Mouse (Mus musculus): ENCODE results near the gene Nanos2. TPM values are rescaled to one million over a fixed set of nuclear protein-coding genes. Genes with fewer than 3 reads are reported as not detected.

The Nanos2 gene
- polyA plus RNA-seq, 1 experiment from 2014 or later: not detected

DNA sequence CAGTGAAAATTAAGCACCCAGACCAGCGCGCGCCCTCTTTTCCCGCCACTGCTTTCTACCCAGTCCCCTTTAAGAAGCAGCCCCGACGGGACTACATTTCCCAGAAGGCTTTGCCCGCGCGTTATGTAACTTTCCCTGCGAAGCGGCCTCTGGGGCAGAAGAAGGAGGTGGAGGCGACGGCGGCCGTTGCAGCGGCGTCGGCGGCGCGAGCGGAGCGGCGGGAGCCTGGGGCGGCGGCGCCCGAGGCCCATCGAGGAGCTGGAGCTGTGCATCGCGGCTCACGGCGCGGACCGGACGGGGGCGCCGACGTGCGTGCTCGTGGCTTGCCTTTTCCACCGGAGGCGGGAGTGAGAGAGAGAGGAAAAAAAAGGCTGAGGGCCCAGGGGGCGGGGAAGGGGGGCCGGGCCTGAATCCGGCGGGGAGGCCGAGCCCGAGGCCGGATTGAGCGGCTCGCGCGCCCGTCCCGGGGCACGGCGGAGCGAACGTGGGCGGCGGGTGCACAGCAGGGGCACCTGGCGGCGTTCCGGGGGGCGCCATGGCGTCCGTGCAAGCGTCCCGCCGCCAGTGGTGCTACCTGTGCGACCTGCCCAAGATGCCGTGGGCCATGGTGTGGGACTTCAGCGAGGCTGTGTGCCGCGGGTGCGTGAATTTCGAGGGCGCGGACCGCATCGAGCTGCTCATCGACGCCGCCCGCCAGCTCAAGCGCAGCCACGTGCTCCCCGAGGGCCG is 16.9 kb downstream of the Nanos2 start, which contains the start of gene Irf2bp1:
Irf2bp1 (plus strand) TSS at position 143 of the 729 bp plus-strand sequence.
- H3K4me1 ChIP-seq (replicated peaks): peaks cover 44% of the 10 kb centered on the region
- H3K36me3 ChIP-seq: peaks cover 39% of the 10 kb centered on the region
- no peaks in the 10 kb centered on the region for H3K9me3 ChIP-seq
- WGBS: under 1% methylated on average over 89 of the region's 90 CpGs
- peak within 1 kb of the TSS; percentile 89 for H3K9ac ChIP-seq (replicated peaks)
- no peak for ATAC-seq (ENCODE audit: insufficient number of reproducible peaks, insufficient read depth, low FRiP score, low TSS enrichment, low read depth)
- no peaks in the 10 kb centered on the region for H3K27me3 ChIP-seq
- peak within 1 kb of the TSS; percentile 100 for H3K4me2 ChIP-seq
- peak within 1 kb of the TSS; percentile 96 for H3K4me3 ChIP-seq (replicated peaks)
- peak within 1 kb of the TSS; percentile 96 for H3K27ac ChIP-seq

- Histone ChIP-seq H3K4me3 (replicated peaks) (peak overlapping the region; percentile 96), H3K9me3 (no peaks in the 10 kb centered on the region), H3K4me1 (replicated peaks) (peaks cover 44% of the 10 kb centered on the region), H3K27ac (peak overlapping the region; percentile 96), H3K4me2 (peak overlapping the region; percentile 100), H3K27me3 (no peaks in the 10 kb centered on the region), H3K9ac (replicated peaks) (peak overlapping the region; percentile 89), H3K36me3 (peaks cover 40% of the 10 kb centered on the region)
- 7% methylated on average over 34 of the region's 34 CpGs for WGBS
- no peak for ATAC-seq (ENCODE audit: insufficient number of reproducible peaks, insufficient read depth, low FRiP score, low TSS enrichment, low read depth)
Measured at GRCm38 (mm10) chr7:19004631-19005079, 17.5 kb downstream of the Nanos2 start.

DNA sequence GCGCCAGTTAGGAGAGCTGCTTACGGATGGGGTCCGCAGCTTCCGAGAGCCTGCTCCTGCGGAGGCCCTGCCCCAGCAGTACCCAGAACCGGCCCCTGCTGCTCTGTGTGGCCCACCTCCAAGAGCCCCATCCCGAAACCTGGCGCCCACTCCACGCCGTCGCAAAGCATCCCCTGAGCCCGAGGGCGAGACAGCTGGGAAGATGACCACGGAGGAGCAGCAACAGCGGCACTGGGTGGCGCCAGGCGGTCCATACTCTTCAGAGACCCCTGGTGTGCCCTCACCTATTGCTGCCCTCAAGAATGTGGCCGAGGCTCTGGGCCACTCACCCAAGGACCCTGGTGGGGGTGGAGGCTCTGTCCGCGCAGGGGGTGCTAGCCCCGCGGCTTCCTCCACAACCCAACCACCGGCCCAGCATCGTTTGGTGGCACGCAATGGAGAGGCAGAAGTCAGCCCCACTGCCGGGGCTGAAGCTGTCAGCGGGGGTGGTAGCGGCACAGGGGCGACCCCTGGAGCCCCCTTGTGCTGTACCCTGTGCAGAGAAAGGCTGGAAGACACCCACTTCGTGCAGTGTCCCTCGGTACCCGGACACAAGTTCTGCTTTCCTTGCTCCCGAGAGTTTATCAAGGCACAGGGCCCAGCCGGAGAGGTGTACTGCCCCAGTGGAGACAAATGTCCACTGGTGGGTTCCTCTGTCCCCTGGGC is 18.4 kb downstream of the Nanos2 start:
- Histone ChIP-seq H3K4me1 (replicated peaks) (peaks cover 44% of the 10 kb centered on the region), H3K4me2 (peak overlapping the region; percentile 100), H3K27me3 (no peaks in the 10 kb centered on the region), H3K9me3 (no peaks in the 10 kb centered on the region), H3K9ac (replicated peaks) (peak overlapping the region; percentile 89; the same call in 1 of the 2 replicates), H3K36me3 (peaks cover 40% of the 10 kb centered on the region), H3K27ac (0 out of 2 replicates have a peak overlapping the region, but pooled peaks have one; percentile 5), H3K4me3 (replicated peaks) (peak overlapping the region; percentile 96)
- no peak for ATAC-seq (ENCODE audit: insufficient number of reproducible peaks, insufficient read depth, low FRiP score, low TSS enrichment, low read depth)
- 82% methylated on average over 34 of the region's 34 CpGs for WGBS

- Histone ChIP-seq H3K4me3 (replicated peaks) (peak overlapping the region; percentile 96), H3K9ac (replicated peaks) (0 out of 2 replicates have a peak overlapping the region, but pooled peaks have one; percentile 31), H3K4me1 (replicated peaks) (peaks cover 41% of the 10 kb centered on the region), H3K27ac (no peak overlapping the region), H3K4me2 (peak overlapping the region; percentile 100), H3K27me3 (no peaks in the 10 kb centered on the region), H3K9me3 (no peaks in the 10 kb centered on the region), H3K36me3 (peaks cover 35% of the 10 kb centered on the region)
- 7% methylated on average over 12 of the region's 12 CpGs for WGBS
- no peak for ATAC-seq (ENCODE audit: insufficient number of reproducible peaks, insufficient read depth, low FRiP score, low TSS enrichment, low read depth)
Measured at GRCm38 (mm10) chr7:19006476-19006875, 19.3 kb downstream of the Nanos2 start.

- peaks cover 35% of the 10 kb centered on the region for H3K36me3 ChIP-seq
- H3K27me3 ChIP-seq: no peaks in the 10 kb centered on the region
- H3K4me3 ChIP-seq (replicated peaks): no peak overlapping the region
- no peaks in the 10 kb centered on the region for H3K9me3 ChIP-seq
- WGBS: 75% methylated on average over 13 of the region's 13 CpGs
- H3K4me2 ChIP-seq: peak overlapping the region; percentile 100
- H3K27ac ChIP-seq: peak overlapping the region; percentile 17; the same call in 1 of the 2 replicates
- ATAC-seq (ENCODE audit: insufficient number of reproducible peaks, insufficient read depth, low FRiP score, low TSS enrichment, low read depth): no peak
- H3K9ac ChIP-seq (replicated peaks): no peak overlapping the region
- peaks cover 46% of the 10 kb centered on the region for H3K4me1 ChIP-seq (replicated peaks)
Measured at GRCm38 (mm10) chr7:19007026-19007977, 20.1 kb downstream of the Nanos2 start.

- H3K4me1 ChIP-seq (replicated peaks): peaks cover 36% of the 10 kb centered on the region
- 81% methylated on average over 7 of the region's 7 CpGs for WGBS
- H3K9ac ChIP-seq (replicated peaks): no peak overlapping the region
- H3K27me3 ChIP-seq: peaks cover 5% of the 10 kb centered on the region; the same call in 1 of the 2 replicates
- ATAC-seq (ENCODE audit: insufficient number of reproducible peaks, insufficient read depth, low FRiP score, low TSS enrichment, low read depth): no peak
- no peak overlapping the region for H3K4me3 ChIP-seq (replicated peaks)
- H3K9me3 ChIP-seq: no peaks in the 10 kb centered on the region
- no peak overlapping the region for H3K27ac ChIP-seq
- H3K4me2 ChIP-seq: no peak overlapping the region
- H3K36me3 ChIP-seq: peaks cover 27% of the 10 kb centered on the region
Measured at GRCm38 (mm10) chr7:19010581-19010980, 23.4 kb downstream of the Nanos2 start.

DNA sequence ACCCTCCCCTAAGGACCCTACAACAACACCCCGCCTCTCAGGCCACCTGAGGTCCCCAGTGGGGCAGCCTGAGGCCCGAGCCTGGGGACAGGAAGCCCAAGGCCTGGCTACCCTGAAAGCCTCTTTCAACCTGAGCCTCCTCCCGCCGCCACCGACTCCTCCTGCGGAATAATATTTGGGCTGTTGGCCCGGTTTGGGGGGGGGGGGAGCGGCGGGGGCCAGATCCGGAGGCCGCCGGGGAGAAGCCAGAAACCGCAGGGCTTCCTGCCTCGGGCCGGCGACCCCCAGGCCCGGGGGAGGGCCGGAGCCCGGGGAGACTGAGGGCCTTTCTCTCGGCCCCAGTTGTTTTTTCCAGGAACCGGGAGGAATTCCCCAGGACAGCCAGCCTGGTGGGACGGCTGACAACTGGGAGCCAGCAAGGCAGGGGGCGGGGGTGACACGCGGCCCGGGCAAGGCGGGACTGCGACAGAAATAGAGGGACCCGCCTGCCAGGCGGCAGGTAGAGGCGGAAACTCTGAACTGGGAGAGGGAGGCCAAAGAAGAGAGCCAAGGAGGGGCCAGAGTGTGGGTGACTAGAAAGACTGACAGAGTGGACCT is 24.9 kb downstream of the Nanos2 start:
- 1% methylated on average over 25 of the region's 31 CpGs for WGBS
- peak overlapping the region; percentile 70 for H3K4me2 ChIP-seq
- peak overlapping the region; percentile 73 for H3K9ac ChIP-seq (replicated peaks)
- no peak for ATAC-seq (ENCODE audit: insufficient number of reproducible peaks, insufficient read depth, low FRiP score, low TSS enrichment, low read depth)
- no peaks in the 10 kb centered on the region for H3K9me3 ChIP-seq
- H3K27me3 ChIP-seq: peaks cover 5% of the 10 kb centered on the region; the same call in 1 of the 2 replicates
- peak overlapping the region; percentile 74 for H3K27ac ChIP-seq
- H3K4me3 ChIP-seq (replicated peaks): peak overlapping the region; percentile 36
- peaks cover 21% of the 10 kb centered on the region for H3K4me1 ChIP-seq (replicated peaks)
- H3K36me3 ChIP-seq: peaks cover 12% of the 10 kb centered on the region

DNA sequence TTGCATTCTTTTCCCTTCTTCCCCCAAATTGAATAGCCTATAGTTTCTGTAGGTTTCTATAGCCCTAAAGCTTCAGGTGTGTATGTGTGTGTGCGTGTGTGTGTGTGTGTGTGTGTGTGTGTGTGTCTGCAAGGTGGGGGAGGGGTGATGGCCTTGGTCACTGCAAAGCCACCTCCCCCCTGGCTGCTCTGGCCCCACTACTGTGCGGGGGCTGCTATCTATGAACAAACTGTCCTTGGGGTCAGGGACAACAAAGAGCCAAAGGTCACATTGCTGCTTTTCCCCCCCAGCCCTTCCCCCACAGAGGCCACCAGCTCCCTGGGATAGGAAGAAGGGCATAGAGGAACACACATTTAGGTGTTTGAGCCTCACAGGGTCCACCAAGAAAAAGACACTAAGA is 25.7 kb downstream of the Nanos2 start:
- Histone ChIP-seq H3K4me3 (replicated peaks) (0 out of 2 replicates have a peak overlapping the region, but pooled peaks have one; percentile 4), H3K4me1 (replicated peaks) (peaks cover 14% of the 10 kb centered on the region), H3K9me3 (no peaks in the 10 kb centered on the region), H3K27me3 (peaks cover 5% of the 10 kb centered on the region; the same call in 1 of the 2 replicates), H3K9ac (replicated peaks) (no peak overlapping the region), H3K36me3 (0 out of 2 replicates have a peak, but pooled peaks cover 5% of the 10 kb centered on the region), H3K27ac (peak overlapping the region; percentile 74; the same call in 1 of the 2 replicates), H3K4me2 (peak overlapping the region; percentile 70; the same call in 1 of the 2 replicates)
- WGBS: 51% methylated on average over 2 of the region's 2 CpGs
- ATAC-seq (ENCODE audit: insufficient number of reproducible peaks, insufficient read depth, low FRiP score, low TSS enrichment, low read depth): no peak

DNA sequence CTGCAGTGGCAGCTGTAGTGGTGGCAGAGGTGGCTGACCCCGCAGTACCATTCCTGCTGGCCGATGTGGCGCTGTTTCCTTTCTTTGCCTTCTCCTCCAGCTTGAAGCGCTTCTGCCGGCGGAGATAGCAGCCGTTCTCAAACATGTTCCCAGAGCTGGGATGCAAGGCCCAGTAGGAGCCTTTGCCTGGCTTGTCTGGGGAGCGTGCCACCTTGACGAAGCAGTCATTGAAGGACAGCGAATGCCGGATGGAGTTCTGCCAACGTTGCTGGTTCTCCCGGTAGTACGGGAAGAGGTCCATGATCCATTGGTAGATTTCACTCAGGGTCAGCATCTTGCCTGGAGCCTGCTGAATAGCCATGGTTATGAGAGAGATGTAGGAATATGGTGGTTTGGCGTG is 27.3 kb downstream of the Nanos2 start:
- ATAC-seq (ENCODE audit: insufficient number of reproducible peaks, insufficient read depth, low FRiP score, low TSS enrichment, low read depth): no peak
- Histone ChIP-seq H3K4me2 (no peak overlapping the region), H3K4me3 (replicated peaks) (no peak overlapping the region), H3K4me1 (replicated peaks) (peaks cover 12% of the 10 kb centered on the region), H3K9me3 (no peaks in the 10 kb centered on the region), H3K27me3 (peaks cover 8% of the 10 kb centered on the region; the same call in 1 of the 2 replicates), H3K9ac (replicated peaks) (no peak overlapping the region), H3K36me3 (no peaks in the 10 kb centered on the region), H3K27ac (no peak overlapping the region)
- 62% methylated on average over 15 of the region's 15 CpGs for WGBS

DNA sequence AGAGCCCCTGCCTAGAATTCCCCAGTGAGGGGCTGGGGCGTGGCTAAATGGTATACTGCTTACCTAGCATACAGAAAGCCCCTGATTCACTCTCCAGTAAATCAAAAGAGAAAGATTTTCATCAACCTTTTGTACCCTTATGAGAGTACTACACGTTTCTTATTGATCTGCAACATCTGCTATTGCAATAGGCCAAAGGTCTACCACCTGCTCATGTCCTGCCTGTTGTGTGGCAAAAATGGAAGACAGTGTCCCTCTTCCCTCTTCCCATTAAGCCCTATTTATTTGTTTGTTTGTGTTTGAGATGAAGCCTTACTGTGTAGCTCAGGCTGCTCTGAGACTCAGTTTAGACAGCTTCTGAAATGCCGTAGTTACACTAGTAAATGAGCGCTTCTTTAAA is 28.8 kb downstream of the Nanos2 start:
- H3K27me3 ChIP-seq: peaks cover 23% of the 10 kb centered on the region
- no peak overlapping the region for H3K4me2 ChIP-seq
- H3K9me3 ChIP-seq: no peaks in the 10 kb centered on the region
- H3K27ac ChIP-seq: no peak overlapping the region
- no peak for ATAC-seq (ENCODE audit: insufficient number of reproducible peaks, insufficient read depth, low FRiP score, low TSS enrichment, low read depth)
- WGBS: 85% methylated on average over 4 of the region's 4 CpGs
- no peak overlapping the region for H3K9ac ChIP-seq (replicated peaks)
- peaks cover 12% of the 10 kb centered on the region for H3K4me1 ChIP-seq (replicated peaks)
- no peak overlapping the region for H3K4me3 ChIP-seq (replicated peaks)
- no peaks in the 10 kb centered on the region for H3K36me3 ChIP-seq

All from limb, embryonic 12.5 days (tissue).